Mouse (Mus musculus): Measurements from ENCODE around the gene Flg2.

Gene Flg2

GRCm38 (mm10) chr3:93196978-93197377 lies at the start of gene Flg2:
Gene Flg2, plus strand, starts transcription at chr3:93197278.
- no peak for DNase-seq (ENCODE audit: low read depth)

DNA sequence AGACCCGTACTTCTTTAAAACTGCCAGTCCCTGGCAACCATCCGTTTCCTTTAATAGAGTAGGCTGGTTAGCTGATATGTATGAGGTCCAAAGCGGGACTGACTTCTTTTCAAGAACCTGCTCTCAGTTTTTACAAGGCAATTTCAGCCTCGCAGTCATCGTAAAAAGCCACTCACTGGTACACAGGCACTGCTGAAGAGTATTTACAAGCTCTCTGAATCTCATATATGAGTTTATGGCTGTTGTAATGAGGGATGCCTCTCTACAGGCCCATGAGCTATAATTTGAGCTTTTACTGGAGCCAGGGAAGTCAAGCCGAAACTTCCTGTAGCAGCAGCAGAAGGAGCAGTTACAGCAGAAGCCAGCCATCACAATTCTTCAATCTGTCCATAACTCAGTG lies 34.6 kb upstream of the Flg2 start:
- no peak for DNase-seq (ENCODE audit: low read depth)

DNA sequence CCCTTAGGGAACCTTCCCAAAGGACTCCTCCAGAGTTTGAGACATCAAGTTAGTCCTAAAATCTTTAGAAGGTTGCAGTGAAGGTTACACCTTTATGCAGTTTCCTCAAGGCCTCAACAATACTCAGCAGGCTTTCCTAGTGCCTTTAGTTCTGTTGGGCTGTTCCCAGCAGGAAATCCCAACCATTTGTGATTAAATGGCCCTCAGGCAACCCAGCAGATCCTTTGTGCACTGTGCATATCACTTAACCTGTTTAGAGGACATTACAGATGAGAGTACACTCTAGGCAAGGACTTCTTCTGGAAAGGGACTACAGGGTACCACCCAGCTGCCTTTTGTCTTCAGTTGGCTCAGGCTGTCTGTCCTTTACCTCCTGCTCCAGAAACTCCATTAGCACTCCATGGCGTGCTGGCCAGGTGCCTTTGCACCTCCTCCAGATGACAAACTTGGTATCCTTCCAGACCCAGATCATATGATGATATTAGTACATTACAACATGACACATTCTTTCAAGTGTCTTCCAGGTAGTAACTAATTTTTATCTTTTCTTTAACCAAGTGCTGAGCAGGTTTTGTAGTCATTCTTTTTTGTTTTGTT lies 34.0 kb upstream of the Flg2 start:
- DNase-seq (ENCODE audit: low read depth) = no peak

DNA sequence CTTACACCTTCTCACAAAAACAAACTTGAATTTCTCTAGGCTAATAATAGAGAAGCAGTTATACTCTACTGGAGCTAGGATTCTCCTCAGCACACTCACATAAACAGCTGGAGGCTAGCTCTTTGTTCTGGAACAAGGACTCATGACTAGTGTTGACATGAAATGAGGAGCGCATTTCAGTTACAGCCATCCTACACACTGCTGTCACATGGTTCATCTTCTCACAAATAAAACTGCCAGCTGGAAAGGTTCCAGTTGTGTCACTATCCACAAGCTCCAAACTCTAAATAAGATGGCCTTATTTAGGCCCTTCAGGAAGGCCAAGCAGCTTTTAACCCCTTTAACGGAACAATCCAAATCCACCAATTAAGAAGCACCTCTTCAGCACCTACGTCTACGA lies 16.2 kb upstream of the Flg2 start:
- no peak for DNase-seq (ENCODE audit: low read depth)

GRCm38 (mm10) chr3:93201955-93202354 lies 4.9 kb downstream of the Flg2 start:
- no peak for DNase-seq (ENCODE audit: low read depth)

DNA sequence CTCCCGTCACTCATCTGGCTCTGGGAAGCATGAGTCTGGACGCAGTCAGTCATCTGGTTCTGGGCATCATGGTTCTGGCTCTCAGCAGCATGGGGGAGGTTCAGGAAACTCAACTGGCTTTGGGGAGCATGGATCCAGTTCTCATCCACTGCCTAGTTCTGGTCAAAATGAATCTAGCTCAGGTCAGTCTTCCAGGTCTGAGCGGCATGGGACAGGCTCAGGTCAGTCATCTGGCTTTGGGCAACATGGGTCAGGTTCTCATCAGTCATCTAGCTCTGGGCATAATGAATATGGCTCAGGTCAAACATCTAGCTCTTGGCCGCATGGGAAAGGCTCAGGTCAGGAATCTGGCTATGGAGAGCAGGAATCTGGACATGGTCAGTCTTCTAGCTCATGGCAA lies 5.4 kb downstream of the Flg2 start:
- no peak for DNase-seq (ENCODE audit: low read depth)

All from NIH3T3 (cell line).